In genomic region chr5:131494564-131494963, GRCm38 (mm10) we compare ENCODE assay signal across 18 mouse cellular contexts.
"Had no signal": no experiment of that assay in that cellular context is flagged by ENCODE, and none has a peak within 500 bp of the region (broad histone marks: within the 10 kb centered on the region; RNA-seq: fewer than 3 reads in every experiment).

No protein-coding gene starts in this region.

- DNase-seq: lung, adult 18-20 months; lung, embryonic 14.5 days; lung, postnatal 10 days; lung, postnatal 4 days; retina, postnatal 1 day; right cerebral cortex, adult 18-20 months; right cerebral cortex, postnatal 25 days; right cerebral cortex, postnatal 4 days; spleen, adult 18-20 months; thymus, adult 18-20 months; thymus, postnatal 14 days; thymus, postnatal 36 days had no signal

- H3K4me3 ChIP-seq: megakaryocyte, embryonic 14.5 days; midbrain, embryonic 13.5 days; midbrain, embryonic 15.5 days; neural tube, embryonic 13.5 days; neural tube, embryonic 15.5 days had no signal

- H3K27me3 ChIP-seq: megakaryocyte, embryonic 14.5 days; midbrain, embryonic 13.5 days; midbrain, embryonic 15.5 days; neural tube, embryonic 13.5 days; neural tube, embryonic 15.5 days had no signal

- H3K27ac ChIP-seq: midbrain, embryonic 13.5 days; midbrain, embryonic 15.5 days; neural tube, embryonic 13.5 days; neural tube, embryonic 15.5 days had no signal

- H3K4me1 ChIP-seq: megakaryocyte, embryonic 14.5 days had no signal

- H3K36me3 ChIP-seq: midbrain, embryonic 15.5 days; neural tube, embryonic 13.5 days; neural tube, embryonic 15.5 days had no signal

- H3K9ac ChIP-seq: lung, embryonic 14.5 days; midbrain, embryonic 13.5 days; midbrain, embryonic 15.5 days; neural tube, embryonic 13.5 days; neural tube, embryonic 15.5 days had no signal

- H3K4me2 ChIP-seq: lung, embryonic 14.5 days; midbrain, embryonic 11.5 days; midbrain, embryonic 13.5 days; midbrain, embryonic 15.5 days; neural tube, embryonic 13.5 days; neural tube, embryonic 15.5 days had no signal

- ATAC-seq: midbrain, embryonic 13.5 days; midbrain, embryonic 15.5 days had no signal

- H3K9me3 ChIP-seq: midbrain, embryonic 13.5 days; midbrain, embryonic 15.5 days; neural tube, embryonic 13.5 days; neural tube, embryonic 15.5 days had no signal
